Mouse (Mus musculus): ENCODE measurements around the gene Grm8.

Gene Grm8

DNA sequence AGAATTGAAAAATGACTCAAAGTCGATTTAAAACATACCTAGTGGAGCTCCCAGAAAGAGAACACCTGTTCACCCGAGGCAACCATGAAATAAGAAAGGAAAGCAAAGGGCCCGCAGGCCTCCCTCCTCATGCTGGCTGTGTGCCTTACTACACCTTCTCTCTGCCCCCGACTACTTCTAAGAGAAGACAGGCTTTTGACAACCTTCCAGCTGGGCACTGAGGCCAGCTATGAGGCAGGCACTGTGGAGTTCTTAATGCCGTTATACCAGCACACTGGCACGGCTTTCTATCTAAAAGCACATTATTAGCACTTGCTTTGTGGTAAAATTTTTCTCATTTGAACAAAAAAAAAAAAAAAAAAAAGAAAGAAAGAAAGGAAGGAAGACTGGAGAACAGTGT lies 589.5 kb downstream of the Grm8 start:
- DNase-seq = peak in 1 of 2 experiments; percentile 5

DNA sequence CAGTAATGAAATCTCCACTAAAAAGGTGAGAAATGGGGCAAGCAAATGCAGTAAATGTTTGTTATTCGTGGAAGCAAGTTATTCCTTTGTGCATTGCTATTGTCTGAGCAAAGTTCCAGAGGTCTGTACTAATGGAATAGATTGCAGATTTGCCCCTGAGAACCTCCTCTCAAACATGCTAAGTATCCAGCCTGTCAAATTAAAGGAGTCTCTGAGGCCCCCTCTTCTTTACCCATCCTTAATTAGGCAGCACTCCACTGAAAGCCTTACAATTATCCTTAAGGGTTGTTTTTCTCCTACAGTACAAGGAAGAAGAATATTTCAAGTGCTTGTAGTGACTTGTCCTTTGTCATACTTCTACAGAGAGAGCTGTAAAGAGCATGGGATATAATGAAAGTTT lies 617.4 kb downstream of the Grm8 start:
- DNase-seq = no peak

DNA sequence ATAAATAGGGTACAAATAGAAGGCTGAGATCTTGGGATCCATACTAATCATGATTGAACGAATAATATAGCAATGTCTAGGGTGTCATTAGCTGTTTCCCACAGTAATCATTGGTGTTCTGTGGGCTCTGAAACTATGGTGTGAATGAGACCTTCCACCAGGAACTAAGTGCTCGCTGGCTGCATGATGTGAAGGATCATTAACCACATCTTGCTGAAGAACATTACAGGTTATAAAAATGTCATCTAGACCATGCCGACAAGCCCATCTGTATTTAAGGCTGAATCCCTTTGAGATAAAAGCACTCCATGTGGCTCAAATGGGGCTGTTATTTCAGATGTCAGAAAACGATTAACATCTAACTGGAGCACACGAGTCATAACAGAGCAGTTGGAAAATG lies 674.0 kb downstream of the Grm8 start:
- DNase-seq = no peak

DNA sequence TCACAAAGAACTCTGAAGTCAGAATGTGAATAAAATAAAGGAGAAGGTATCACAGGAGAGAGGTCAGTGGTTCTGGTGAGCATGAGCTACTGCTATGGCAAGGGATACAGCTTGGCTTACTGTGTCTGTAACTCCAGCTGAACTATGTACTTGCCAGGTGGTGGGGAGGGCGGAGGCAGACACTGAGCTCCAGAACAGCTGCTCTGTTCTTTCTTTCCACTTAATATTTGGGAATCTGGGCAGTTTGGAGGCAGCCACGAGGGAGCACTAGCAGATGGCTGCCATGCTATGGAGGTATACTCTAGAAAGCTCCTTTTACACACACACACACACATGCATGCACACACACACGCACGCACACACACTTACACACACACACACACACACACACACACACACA lies 726.5 kb downstream of the Grm8 start:
- no peak for DNase-seq

DNA sequence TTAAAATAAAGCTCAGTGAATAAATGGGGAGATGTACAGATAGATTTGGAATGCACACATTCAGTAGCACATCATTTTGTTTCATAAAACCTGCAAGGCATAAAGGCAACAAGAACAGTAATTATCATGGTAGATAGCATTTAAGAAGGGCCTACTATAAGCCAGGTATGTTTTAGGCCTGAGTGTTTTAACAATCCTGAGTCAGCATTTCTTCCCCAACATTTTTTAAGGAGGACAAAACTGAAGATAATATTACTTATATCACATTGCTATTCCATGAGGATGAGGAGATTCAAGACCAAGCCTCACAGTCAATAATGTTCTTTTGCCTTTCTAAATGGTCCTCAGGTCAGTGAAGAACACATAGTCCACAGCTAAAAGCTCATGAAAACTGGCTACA lies 762.6 kb downstream of the Grm8 start:
- DNase-seq = no peak

DNA sequence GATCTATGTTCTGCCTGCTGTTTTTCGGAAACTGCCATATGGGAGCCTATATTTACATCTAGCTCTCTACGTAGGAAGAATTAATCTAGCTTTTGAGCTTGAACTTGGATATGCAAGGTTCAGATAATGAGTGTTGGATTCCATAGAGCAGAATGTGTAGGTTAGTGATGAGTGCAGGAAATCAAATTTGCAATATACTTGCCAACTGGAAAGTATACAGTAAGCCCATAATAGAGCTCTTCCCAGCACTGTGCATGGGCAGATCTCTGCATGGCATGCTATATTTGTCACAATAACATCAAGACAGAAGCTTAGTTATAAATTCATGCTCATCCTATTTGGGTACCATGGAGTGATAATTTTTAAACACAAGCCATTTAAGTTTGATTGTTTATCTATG lies 763.9 kb downstream of the Grm8 start:
- DNase-seq = no peak

DNA sequence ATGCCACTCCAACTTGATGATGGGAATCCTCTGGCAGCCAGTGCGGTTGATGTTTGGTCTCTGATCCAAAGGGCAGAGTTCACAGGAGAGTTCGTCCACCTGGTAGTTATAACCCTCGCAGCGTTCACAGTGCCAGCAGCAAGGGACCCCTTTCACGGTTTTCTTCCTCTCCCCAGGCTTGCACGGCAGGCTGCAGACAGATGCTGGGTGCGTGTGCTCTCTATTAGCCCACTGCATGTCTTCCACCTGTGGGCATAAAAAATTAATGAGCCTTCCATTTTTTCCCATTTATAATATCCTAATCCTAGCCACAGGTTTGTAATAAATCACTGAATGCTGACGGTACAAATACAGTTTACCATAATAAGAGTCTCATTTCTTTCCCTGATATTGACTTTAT lies 771.2 kb downstream of the Grm8 start:
- no peak for DNase-seq

DNA sequence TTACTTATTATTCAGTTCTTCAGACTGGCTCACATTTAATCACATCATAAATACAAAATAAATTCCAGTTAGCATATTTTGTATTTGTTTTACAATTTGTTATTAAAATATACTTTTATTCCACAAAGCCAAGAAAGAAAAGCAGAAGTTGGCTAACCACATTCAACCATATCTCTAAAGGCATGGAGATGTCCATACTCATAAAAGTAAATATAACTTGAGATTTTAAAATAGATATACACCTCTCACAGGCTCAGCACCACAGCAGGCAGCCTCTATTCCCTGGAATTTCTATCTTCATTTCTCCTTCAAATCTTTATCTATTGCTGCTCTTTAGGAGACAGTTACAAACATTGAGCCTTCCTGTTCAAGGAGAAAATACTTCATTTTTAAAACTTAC lies 774.5 kb downstream of the Grm8 start:
- DNase-seq = no peak

DNA sequence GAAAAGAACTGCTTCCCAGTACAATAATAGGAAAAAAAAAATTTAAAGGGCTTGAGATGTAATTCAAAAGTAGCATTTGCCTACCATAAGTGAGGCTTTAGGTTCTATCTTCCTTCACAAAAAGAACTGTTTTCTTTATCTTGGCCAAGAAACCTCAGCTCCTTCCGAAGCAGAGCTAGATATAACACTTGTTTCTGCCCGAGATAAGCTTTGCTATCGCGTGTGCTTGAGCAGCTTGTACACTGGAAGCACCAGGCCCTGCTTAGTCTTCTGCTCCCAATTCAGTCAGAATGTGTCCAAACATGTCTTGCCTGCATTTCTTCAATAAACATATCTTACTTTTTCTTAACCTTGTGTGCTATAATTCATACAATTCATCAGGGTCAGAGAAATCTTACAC lies 783.8 kb downstream of the Grm8 start:
- DNase-seq = no peak

DNA sequence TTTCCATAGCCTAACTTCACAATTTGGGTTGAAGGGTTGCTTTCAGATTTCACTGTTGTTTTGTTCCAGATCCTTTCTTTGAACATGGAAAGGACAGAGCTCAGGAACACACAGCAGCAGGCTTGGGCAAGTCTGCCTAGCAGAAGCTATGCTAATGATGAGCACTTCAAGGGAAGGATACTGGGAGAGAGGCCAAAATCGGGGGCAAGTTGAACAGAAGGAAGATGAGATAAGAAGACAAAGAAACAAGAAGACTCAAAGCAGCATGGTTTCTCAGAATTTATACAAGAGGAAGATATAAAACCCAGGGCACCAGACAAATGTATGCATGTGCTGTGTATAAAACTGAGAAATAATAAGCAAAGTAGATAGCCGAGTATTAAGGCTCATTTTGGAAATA lies 786.7 kb downstream of the Grm8 start:
- DNase-seq = no peak

DNA sequence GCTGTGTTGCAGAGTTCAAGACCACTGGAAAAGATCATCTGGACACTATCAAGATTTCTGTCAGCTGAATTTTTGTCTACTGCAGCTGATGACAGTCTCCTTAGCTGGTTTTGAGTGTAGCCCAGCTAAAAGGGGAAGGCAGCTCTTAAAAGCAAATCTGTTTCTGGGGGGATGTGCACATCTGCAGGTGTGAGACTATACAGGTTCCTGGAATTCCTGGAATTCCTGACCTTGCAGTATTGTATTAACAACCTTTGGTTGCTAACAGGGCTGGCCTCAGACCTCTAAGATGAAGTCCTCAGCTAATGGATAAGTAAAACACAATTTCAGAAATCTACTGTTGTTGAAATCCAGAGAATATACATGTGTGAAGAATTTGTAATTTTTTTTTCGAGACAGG lies 788.7 kb downstream of the Grm8 start:
- no peak for DNase-seq

DNA sequence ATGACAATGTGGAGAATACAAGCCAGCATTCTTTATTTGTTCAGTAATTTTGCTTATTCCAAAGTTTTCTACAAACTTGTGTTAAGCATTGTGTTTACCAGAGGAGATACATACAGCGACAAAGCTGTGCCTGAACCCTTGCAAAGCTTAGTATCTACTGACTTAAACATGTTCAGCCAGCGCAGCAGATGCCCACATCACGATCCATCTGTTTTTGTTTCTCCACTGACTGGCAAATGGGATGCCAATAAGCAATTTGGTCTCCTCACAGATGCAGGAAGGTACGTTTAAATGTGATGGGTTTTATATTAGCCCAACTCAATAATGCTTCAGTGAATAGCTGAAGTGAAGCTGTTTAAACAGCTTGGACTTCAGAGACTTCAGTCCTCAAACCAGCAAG lies 794.8 kb downstream of the Grm8 start:
- DNase-seq = no peak

DNA sequence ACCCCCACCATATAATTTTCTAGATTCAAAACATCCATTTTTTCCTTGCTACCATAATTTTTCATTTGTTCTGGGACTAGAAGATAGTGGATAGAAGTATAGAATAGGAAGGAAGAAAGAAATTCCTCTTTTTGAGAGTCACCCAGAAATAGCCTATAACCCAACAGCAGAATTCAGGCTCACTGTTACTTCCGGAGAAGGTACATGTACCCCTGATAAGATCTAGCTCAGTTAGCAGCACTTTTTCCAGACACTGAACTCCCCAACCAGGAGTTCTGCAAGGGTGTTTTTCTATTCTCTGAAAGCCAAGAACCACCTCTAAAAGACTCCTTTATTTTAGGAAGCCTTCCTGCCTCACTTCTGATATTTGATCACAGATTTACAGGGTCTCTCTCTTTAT lies 816.4 kb downstream of the Grm8 start:
- no peak for DNase-seq

DNA sequence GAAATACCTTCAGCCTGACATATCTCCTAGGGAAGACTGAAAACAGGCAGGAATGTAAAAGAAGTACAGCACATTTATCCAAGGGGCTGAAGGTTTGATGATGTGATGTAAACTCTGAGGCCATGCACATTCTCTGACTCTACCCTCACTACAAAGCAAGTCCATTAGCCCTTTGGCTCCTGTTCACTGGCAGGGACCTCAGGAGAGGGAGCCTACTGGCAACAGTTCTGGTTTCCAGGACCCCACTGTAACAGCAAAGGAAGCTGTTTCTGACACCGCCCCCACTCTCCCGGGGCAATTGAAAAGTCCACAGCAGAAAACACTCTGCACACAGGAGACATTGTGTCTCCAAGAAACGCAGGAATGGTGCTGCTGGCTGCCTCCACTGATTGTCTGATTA lies 817.6 kb downstream of the Grm8 start:
- no peak for DNase-seq

DNA sequence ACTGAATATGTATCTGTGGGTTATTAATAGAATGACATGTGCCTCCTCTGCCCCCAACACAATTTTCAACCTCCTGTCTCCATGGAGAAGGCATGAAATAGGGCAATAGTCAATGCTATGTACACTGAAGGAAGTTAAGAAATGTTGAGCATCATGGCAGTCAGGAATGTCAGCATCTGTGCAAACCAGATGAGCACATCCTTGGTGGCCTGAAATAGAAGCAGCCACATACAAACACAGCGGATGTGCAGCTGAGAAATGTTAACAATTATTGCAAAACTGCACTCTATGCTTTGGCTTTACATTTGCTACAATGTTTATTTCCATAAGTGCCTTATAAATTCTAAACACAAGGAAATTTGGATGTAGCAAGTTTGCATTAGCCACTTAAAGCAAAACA lies 819.0 kb downstream of the Grm8 start:
- no peak for DNase-seq

DNA sequence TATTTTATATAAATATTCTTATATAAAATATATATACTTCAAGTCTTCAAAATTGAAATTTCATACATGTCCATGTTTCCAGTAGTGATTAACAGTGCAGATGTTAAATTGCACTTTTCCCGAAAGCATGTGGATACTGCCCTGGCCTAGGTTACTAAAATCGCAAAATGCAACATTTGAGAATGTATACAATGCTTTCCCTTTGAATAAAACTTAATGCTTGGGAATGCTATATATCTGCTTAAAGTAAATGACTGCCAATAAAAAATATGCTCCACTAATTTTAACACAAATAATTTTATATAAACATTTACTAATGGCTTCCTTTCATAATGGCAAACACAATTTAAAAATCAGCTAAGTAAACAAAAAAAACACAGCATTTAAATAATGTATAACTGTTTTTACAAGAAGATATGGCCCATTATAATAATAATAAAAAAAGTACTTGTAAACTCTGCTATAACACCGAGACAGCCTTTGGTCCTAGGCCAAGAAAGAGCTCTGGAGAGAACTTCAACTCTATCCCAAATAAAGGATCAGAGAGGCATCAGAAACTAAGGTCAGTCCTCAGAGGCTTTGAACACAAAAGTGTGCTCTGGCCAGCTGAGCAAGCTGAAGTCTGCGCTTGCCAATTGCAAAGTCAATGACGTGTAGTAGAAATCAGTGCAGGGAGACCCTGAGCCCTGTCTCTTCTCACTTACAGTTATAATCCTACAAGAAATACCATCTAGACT lies 820.5 kb downstream of the Grm8 start:
- no peak for DNase-seq

DNA sequence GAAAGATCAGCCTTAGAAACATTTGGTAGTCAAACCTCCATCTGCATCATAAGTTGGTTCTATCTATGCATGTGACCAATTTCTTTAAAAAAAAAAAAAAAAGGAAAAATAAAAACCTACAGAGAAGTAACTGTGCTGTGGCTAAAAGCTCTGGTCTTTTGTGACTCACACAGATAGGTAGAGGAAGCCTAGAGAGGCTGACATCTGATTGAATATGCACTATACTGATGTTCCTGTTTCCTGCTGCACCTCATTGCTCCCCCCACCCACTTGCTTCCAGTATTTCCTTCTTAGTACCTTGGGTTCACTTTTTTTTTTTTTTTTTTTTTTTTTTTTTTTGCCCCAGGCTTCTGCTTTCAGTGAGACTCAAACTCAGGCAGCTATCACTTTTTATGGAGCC lies 824.6 kb downstream of the Grm8 start:
- no peak for DNase-seq

DNA sequence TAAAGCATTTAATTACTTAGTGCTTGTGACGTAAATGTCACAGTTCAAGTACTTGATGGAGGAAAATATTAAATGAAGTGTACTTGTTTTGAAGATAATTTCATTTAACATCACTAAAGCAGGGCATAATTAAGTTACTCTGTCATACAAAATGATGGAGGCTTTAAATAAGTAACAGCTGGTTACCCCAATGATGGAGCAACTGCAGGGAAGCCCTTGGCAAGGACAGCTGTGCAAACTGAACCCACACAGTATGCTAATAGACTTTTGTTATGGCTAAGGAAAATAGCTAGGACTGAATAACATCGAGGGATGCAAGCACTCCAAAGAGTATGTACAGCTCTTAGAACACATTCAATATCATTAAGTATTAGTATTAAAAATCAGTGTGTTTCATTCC lies 829.6 kb downstream of the Grm8 start:
- no peak for DNase-seq

DNA sequence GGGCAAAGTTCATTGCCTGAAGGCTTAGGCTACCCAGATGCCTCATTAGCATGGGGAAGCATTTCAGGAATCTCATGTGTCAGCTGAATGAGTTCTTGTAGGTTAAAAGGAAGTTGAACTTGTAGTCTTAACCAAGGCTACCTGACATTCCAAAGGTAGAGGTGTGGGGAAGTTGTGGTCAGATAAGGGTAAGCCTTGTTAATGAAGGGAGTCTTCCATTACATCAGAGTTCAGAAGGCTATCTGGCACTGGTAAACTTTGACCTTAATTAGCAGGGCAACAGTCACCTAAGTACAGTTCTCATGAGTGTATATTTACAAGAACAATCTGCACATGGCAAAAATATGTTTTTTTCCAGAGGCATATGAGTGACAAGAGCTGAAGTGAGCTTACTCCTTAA lies 870.0 kb downstream of the Grm8 start:
- no peak for DNase-seq

DNA sequence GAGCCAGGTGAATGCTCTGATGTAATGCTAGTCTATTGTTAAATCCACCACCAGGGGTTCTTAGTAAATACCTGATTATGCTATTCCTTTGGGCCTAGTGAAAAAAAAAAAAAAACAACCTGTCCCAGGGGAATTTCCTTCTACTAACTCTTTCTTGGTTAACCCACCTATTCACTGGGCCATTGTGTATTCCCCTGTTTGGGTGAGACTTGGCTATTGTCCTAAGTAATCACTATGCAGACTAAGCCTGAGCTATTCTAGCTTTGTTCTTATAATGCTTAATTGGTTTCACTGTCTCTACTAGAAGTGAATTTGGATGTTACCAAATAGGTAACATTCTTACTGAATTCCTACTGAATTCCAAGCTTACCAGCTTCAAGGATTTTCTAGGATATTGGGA lies 872.4 kb downstream of the Grm8 start:
- DNase-seq = no peak

DNA sequence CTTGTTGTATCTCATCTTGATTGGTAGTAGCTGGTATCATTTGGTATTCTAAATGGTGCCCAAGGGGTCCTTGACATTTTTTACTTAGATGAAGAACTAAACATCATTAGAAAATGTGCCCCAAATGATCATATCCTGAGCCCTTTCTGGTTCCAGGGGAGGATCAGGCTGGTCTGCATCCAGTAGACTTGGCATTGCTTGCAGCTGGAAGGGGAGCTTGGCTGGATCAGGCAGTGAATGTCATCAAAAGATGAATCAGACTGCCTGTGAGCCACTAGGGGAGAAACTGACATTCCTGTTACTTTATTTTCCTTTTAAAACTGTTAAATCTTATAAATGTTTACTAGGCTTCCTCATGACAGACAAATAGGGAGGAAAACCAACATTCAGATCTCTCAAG lies 894.6 kb downstream of the Grm8 start:
- no peak for DNase-seq

DNA sequence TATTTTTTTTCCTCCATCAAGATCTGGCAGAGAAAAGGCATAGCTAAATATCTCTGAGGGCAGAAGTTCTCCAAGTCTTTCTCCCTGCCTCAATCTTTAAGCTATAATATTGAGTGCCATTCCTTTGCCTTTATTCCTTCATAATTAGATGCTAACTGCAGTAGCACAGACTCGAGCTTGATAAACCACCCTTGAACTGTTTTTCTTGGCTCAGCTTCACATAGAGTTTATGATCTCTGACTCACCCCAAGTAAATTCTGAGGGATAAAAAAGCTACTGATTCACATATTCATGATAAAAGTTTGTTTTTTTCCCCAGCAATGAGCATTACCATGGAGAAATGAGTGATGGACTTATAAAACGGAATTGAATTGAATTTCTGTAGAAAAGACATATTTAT lies 895.0 kb downstream of the Grm8 start:
- no peak for DNase-seq

Data from cerebellum, postnatal 25 days (tissue).